Mouse (Mus musculus) neural tube, embryonic 15.5 days (tissue): ENCODE measurements at regions not wholly inside any gene's neighbourhood (a gene's known extent, or its start where the extent isn't known, plus 50 kb on each side); places are given as distances from the start of the nearest gene placed in this dataset.

Source experiments
- ATAC-seq: fragments of 200-750 bp; cut with Nextera tagmentation; 2 replicates; pipeline ENCODE4 v1.8.0; 2017; ENCODE audit warnings: mild to moderate bottlenecking, moderate TSS enrichment, moderate library complexity; ENCODE audit not compliant: low FRiP score
- H3K27ac ChIP-seq: fragments of 300-500 bp; sonication (generic); replicated peaks from 2 replicates; pipeline ENCODE4 v1.5.1; 2015; ENCODE audit warnings: mild to moderate bottlenecking, inconsistent platforms
- H3K27me3 ChIP-seq: fragments of 300-500 bp; sonication (generic); replicated peaks from 2 replicates; pipeline ENCODE4 v1.6.1; 2015; ENCODE audit warnings: inconsistent platforms
- H3K36me3 ChIP-seq: fragments of 300-500 bp; sonication (generic); 2 replicates; pipeline ENCODE4 v1.6.1; 2015; ENCODE audit warnings: inconsistent platforms
- H3K4me1 ChIP-seq: fragments of 300-500 bp; sonication (generic); 2 replicates; pipeline ENCODE4 v1.6.1; 2015; ENCODE audit warnings: inconsistent platforms
- H3K4me2 ChIP-seq: fragments of 300-500 bp; sonication (generic); 2 replicates; pipeline ENCODE4 v1.6.1; 2015; ENCODE audit warnings: inconsistent platforms, mild to moderate bottlenecking, moderate library complexity
- H3K4me3 ChIP-seq: fragments of 300-500 bp; sonication (generic); replicated peaks from 2 replicates; pipeline ENCODE4 v1.5.1; 2015; ENCODE audit warnings: mild to moderate bottlenecking, inconsistent platforms
- H3K9ac ChIP-seq: fragments of 300-500 bp; sonication (generic); replicated peaks from 2 replicates; pipeline ENCODE4 v1.6.1; 2015; ENCODE audit warnings: mild to moderate bottlenecking, inconsistent platforms
- H3K9me3 ChIP-seq: fragments of 300-500 bp; sonication (generic); replicated peaks from 2 replicates; pipeline ENCODE4 v1.6.1; 2016; ENCODE audit warnings: inconsistent platforms
- WGBS: fragments of 180-500 bp; shearing (Covaris S2); methylation state at CpG from one replicate; pipeline ENCODE4 v1.1.7; 2015; ENCODE audit warnings: mixed read lengths; 5-methylcytosine and 5-hydroxymethylcytosine counted together

DNA sequence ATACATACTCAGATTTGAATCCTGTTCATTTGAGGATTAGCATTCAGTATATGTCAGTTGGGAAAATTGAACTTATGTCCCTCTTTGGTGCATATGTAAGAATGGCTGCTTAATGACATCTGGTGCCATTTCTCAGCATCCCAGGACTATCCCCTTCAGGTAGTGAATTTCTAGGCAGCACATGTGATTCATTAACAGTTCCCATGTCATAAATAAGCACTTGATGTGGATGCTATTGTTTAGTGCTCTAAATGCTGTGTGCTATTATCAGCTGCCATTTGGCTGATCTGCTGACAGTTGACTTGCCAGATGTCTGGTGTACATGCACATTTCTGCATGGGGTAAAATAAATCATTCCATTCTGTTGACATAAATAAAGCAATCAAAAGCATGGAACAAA lies 467.0 kb upstream of the Cblb start:
- no peak for ATAC-seq
- Histone ChIP-seq H3K4me3 (no peak overlapping the region), H3K27ac (no peak overlapping the region), H3K4me1 (no peaks in the 10 kb centered on the region), H3K9ac (no peak overlapping the region), H3K36me3 (no peaks in the 10 kb centered on the region), H3K27me3 (no peaks in the 10 kb centered on the region), H3K9me3 (no peaks in the 10 kb centered on the region), H3K4me2 (no peak overlapping the region)

GRCm38 (mm10) chr16:51577915-51578593 lies 453.0 kb upstream of the Cblb start:
- no peak for ATAC-seq
- H3K36me3 ChIP-seq: no peaks in the 10 kb centered on the region
- no peak overlapping the region for H3K27ac ChIP-seq
- H3K4me3 ChIP-seq: no peak overlapping the region
- no peak overlapping the region for H3K4me2 ChIP-seq
- H3K9ac ChIP-seq: no peak overlapping the region
- WGBS: 15% methylated on average over 2 of the region's 2 CpGs
- H3K27me3 ChIP-seq: no peaks in the 10 kb centered on the region
- H3K9me3 ChIP-seq: no peaks in the 10 kb centered on the region
- no peaks in the 10 kb centered on the region for H3K4me1 ChIP-seq

GRCm38 (mm10) chr16:51580525-51580924 lies 450.5 kb upstream of the Cblb start:
- H3K36me3 ChIP-seq: no peaks in the 10 kb centered on the region
- no peaks in the 10 kb centered on the region for H3K27me3 ChIP-seq
- no peak overlapping the region for H3K9ac ChIP-seq
- no peak for ATAC-seq
- no peak overlapping the region for H3K4me2 ChIP-seq
- no peak overlapping the region for H3K4me3 ChIP-seq
- WGBS: 75% methylated on average over 1 of the region's 1 CpGs
- no peaks in the 10 kb centered on the region for H3K4me1 ChIP-seq
- no peak overlapping the region for H3K27ac ChIP-seq
- no peaks in the 10 kb centered on the region for H3K9me3 ChIP-seq

GRCm38 (mm10) chr16:51589924-51590397 lies 441.1 kb upstream of the Cblb start:
- no peak for ATAC-seq
- no peaks in the 10 kb centered on the region for H3K27me3 ChIP-seq
- H3K27ac ChIP-seq: no peak overlapping the region
- 6% methylated on average over 2 of the region's 2 CpGs for WGBS
- no peaks in the 10 kb centered on the region for H3K4me1 ChIP-seq
- H3K9me3 ChIP-seq: no peaks in the 10 kb centered on the region
- no peak overlapping the region for H3K9ac ChIP-seq
- no peak overlapping the region for H3K4me2 ChIP-seq
- H3K36me3 ChIP-seq: no peaks in the 10 kb centered on the region
- H3K4me3 ChIP-seq: no peak overlapping the region

- no peaks in the 10 kb centered on the region for H3K9me3 ChIP-seq
- H3K27me3 ChIP-seq: no peaks in the 10 kb centered on the region
- no peak for ATAC-seq
- H3K9ac ChIP-seq: no peak overlapping the region
- H3K36me3 ChIP-seq: no peaks in the 10 kb centered on the region
- no peak overlapping the region for H3K4me3 ChIP-seq
- H3K27ac ChIP-seq: no peak overlapping the region
- H3K4me1 ChIP-seq: no peaks in the 10 kb centered on the region
- H3K4me2 ChIP-seq: no peak overlapping the region
Observed at GRCm38 (mm10) chr16:51617579-51617978, 413.4 kb upstream of the Cblb start.

GRCm38 (mm10) chr16:51646646-51647045 lies 384.4 kb upstream of the Cblb start:
- Histone ChIP-seq H3K4me3 (no peak overlapping the region), H3K4me1 (no peaks in the 10 kb centered on the region), H3K9me3 (no peaks in the 10 kb centered on the region), H3K27me3 (no peaks in the 10 kb centered on the region), H3K27ac (no peak overlapping the region), H3K9ac (no peak overlapping the region), H3K4me2 (no peak overlapping the region), H3K36me3 (no peaks in the 10 kb centered on the region)
- WGBS: 74% methylated on average over 1 of the region's 1 CpGs
- no peak for ATAC-seq

DNA sequence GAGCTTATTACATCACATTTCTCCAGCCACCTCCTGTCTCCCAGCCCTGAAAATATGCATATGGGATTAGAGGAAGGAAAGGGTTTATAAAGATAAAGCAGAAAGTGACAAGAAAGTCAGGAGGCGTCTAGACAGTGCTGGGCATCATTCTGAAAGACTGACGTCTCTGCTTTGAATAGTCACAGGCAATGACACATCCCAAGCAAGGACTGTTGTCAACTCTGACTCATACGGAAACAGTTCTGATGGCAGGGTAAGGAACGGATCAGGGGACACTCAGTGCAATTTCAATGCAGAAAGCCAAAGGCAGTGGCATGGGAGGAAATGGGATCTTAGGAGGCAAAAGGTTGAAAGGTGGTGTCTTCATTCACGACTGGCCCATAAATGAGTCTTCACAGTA lies 380.9 kb upstream of the Cblb start:
- no peak for ATAC-seq
- H3K27ac ChIP-seq: no peak overlapping the region
- no peaks in the 10 kb centered on the region for H3K36me3 ChIP-seq
- H3K9me3 ChIP-seq: no peaks in the 10 kb centered on the region
- H3K4me3 ChIP-seq: no peak overlapping the region
- no peak overlapping the region for H3K9ac ChIP-seq
- WGBS: 58% methylated on average over 5 of the region's 5 CpGs
- H3K4me2 ChIP-seq: no peak overlapping the region
- no peaks in the 10 kb centered on the region for H3K4me1 ChIP-seq
- H3K27me3 ChIP-seq: no peaks in the 10 kb centered on the region

- Histone ChIP-seq H3K4me3 (no peak overlapping the region), H3K9ac (no peak overlapping the region), H3K27me3 (no peaks in the 10 kb centered on the region), H3K4me1 (no peaks in the 10 kb centered on the region), H3K4me2 (no peak overlapping the region), H3K27ac (no peak overlapping the region), H3K36me3 (no peaks in the 10 kb centered on the region), H3K9me3 (no peaks in the 10 kb centered on the region)
- WGBS: 92% methylated on average over 5 of the region's 5 CpGs
- ATAC-seq: no peak
Observed at GRCm38 (mm10) chr16:51650683-51651082, 380.3 kb upstream of the Cblb start.

GRCm38 (mm10) chr16:51661693-51662092 lies 369.3 kb upstream of the Cblb start:
- no peak for ATAC-seq
- Histone ChIP-seq H3K4me3 (no peak overlapping the region), H3K9me3 (no peaks in the 10 kb centered on the region), H3K27me3 (no peaks in the 10 kb centered on the region), H3K4me2 (no peak overlapping the region), H3K9ac (no peak overlapping the region), H3K36me3 (no peaks in the 10 kb centered on the region), H3K4me1 (no peaks in the 10 kb centered on the region), H3K27ac (no peak overlapping the region)
- 89% methylated on average over 1 of the region's 1 CpGs for WGBS

- H3K4me3 ChIP-seq: no peak overlapping the region
- no peaks in the 10 kb centered on the region for H3K9me3 ChIP-seq
- H3K27ac ChIP-seq: no peak overlapping the region
- no peaks in the 10 kb centered on the region for H3K27me3 ChIP-seq
- no peaks in the 10 kb centered on the region for H3K36me3 ChIP-seq
- H3K4me2 ChIP-seq: no peak overlapping the region
- no peak overlapping the region for H3K9ac ChIP-seq
- no peak for ATAC-seq
- H3K4me1 ChIP-seq: no peaks in the 10 kb centered on the region
- 16% methylated on average over 2 of the region's 2 CpGs for WGBS
Observed at GRCm38 (mm10) chr16:51664325-51664724, 366.7 kb upstream of the Cblb start.

DNA sequence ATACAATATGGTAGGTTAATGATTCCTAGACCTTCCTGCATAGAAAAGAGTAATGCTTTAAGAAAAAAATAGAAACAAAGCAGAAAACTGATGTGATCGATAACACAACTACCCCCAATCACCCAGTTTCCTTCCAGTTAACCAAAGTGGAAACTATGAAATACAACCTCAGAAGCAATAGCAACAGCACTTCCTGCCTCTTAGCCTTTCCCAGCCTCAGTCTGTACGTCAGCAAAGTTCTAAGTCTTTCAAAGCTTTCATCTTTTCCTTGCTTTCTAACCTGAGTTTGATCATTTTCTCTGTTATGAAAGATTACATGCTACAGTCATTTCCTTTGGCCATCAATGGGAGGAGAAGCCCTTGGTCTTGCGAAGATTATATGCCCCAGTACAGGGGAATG lies 355.9 kb upstream of the Cblb start:
- Histone ChIP-seq H3K4me2 (no peak overlapping the region), H3K27ac (no peak overlapping the region), H3K36me3 (no peaks in the 10 kb centered on the region), H3K27me3 (no peaks in the 10 kb centered on the region), H3K9ac (no peak overlapping the region), H3K9me3 (no peaks in the 10 kb centered on the region), H3K4me3 (no peak overlapping the region), H3K4me1 (no peaks in the 10 kb centered on the region)
- 95% methylated on average over 3 of the region's 3 CpGs for WGBS
- no peak for ATAC-seq

DNA sequence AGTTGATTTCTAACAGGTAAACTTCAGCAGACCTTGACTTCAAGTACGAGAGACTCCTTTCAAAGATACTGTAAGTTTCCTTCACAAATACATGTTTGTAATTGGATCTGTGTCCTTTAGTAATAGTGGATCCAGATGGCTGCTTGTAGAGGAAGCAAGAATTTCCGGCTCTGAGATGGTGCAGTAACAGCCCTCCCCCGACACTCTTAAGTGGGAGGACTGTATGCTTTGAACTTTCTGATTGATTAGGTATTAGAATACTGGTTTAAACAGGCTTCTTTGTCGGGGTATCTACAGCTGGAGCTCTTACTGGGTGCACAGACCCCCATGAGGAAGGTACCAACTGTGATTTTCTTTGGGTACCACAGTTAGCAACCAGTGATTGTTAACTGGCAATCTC lies 355.0 kb upstream of the Cblb start:
- no peak overlapping the region for H3K4me2 ChIP-seq
- no peaks in the 10 kb centered on the region for H3K9me3 ChIP-seq
- H3K36me3 ChIP-seq: no peaks in the 10 kb centered on the region
- no peak overlapping the region for H3K4me3 ChIP-seq
- no peak for ATAC-seq
- no peak overlapping the region for H3K27ac ChIP-seq
- WGBS: 56% methylated on average over 4 of the region's 4 CpGs
- H3K9ac ChIP-seq: no peak overlapping the region
- no peaks in the 10 kb centered on the region for H3K4me1 ChIP-seq
- no peaks in the 10 kb centered on the region for H3K27me3 ChIP-seq

- H3K9me3 ChIP-seq: no peaks in the 10 kb centered on the region
- H3K27me3 ChIP-seq: no peaks in the 10 kb centered on the region
- WGBS: 94% methylated on average over 3 of the region's 3 CpGs
- H3K36me3 ChIP-seq: no peaks in the 10 kb centered on the region
- H3K4me3 ChIP-seq: no peak overlapping the region
- ATAC-seq: no peak
- no peaks in the 10 kb centered on the region for H3K4me1 ChIP-seq
- no peak overlapping the region for H3K4me2 ChIP-seq
- no peak overlapping the region for H3K9ac ChIP-seq
- H3K27ac ChIP-seq: no peak overlapping the region
Observed at GRCm38 (mm10) chr16:51690861-51691260, 340.2 kb upstream of the Cblb start.
